Mouse (Mus musculus): ENCODE data around the gene Ivd.

The Ivd gene

GRCm38 (mm10) chr2:118907781-118908180 is 46.0 kb downstream of the Ivd start:
- no peak for DNase-seq (ENCODE audit: low read depth, low spot score)

DNA sequence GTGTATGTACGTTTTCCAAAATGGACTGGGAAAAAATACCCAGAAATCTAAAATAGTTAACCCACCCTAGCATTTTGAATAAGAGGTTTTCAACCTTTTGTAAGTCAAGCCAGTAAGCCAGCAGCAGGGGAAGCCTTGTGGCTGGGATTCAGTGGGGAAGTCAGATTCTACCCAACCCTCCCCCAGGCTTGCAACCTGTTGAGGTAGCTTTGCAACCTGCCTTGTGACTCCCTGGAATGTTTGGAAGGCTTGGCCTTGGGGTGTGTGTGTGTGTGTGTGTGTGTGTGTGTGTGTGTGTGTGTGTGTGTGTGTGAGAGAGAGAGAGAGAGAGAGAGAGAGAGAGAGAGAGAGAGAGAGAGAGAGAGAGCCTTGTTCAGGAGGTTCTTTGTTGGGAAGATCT is 47.4 kb downstream of the Ivd start:
- DNase-seq (ENCODE audit: low read depth, low spot score), result no peak

- no peak for DNase-seq (ENCODE audit: low read depth, low spot score)
Observed at GRCm38 (mm10) chr2:118910605-118911278, 49.0 kb downstream of the Ivd start.

DNA sequence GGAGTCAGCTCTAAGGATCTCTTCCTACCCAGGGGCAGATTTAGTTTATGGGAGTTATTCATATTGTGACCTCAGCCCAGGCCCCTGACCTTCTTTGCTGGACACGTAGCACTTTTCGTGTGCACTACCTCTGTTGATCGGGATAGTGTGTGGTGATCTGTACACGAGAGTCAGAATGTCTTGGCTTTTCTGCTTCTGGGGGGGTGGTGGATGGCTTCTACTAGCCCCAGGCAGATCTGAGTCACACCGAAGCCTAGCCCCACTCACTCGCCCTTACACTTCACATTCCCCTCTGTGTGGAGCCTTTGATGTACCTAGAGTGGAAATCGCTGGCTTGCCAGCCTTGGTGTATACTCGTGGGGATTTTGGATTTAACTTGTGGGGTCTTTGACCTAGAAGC is 51.0 kb downstream of the Ivd start:
- DNase-seq (ENCODE audit: low read depth, low spot score), result no peak

DNA sequence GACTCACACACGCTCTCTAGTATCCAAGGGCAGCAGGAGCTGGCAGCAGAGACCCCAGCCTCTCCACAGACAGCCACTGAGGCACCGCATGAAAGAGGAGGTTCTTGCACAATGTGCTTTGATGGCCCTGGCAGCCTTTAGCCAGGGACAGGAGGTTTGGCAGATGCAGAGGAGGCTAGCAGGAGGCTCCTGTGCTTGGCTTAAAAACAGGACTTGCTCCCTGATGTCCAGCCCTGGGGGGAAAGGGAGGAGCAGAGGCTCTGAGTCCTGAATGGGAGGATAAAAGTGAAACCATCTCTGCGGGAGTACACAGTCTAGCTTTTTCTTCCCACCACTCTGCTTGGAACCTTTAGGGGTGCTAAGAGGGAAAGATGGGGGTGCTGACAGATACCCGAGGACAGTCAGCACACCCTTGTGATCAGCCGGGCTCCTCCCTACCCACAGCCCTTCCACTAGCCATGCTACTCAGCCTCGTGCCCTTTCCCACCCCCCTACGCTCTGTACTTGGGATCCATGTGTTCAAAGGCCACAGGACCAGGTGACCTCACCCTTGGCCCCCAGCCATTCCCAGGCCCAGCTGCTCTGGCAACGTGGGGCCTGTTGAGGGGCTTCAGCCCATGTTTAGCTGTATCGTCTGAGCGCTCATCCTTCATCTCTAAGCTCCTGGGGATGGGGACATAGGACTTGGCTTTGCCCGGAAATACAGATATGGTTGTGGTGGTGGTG is 52.0 kb downstream of the Ivd start:
- no peak for DNase-seq (ENCODE audit: low read depth, low spot score)

- no peak for DNase-seq (ENCODE audit: low read depth, low spot score)
Observed at GRCm38 (mm10) chr2:118914685-118915084, 52.9 kb downstream of the Ivd start.

DNA sequence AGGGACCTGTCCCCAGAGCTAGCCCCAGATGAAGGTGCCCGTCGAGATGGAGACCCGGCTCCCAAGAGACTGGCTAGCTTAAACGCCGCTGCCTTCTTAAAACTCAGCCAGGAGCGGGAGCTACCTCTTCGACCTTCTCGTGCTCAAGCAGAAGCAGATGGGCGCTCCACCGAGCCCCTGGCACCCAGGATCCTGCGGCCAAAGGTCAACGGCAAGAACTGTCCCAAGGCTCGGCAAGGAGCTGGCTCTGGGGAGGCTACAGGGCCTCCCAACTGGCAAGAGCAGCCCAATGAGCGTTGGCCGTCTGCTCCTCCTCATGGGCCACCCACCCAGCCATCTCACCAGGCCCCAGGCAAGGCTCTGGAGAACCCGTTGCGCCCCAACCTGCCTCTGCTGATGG is 54.7 kb downstream of the Ivd start:
- no peak for DNase-seq (ENCODE audit: low read depth, low spot score)

DNA sequence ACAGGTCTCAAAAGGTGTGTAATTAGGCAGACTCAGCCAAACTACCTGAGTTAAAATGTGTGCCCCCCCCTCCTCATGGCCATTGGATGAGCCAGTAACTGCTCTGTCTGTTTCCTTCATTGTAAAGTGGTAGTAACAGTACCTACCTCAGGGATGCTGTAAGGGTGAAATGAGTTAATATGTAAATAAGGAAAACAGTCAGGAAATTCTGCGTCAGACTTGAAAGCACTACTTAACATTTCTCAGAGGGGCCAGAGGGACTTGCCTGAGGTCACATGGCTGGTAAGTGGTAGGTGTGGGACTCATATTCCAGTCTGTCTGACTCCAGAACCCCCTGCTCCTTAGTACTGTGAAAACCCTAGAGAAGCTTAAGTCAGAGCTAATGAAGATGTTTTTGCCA is 56.8 kb downstream of the Ivd start:
- DNase-seq (ENCODE audit: low read depth, low spot score), result no peak

GRCm38 (mm10) chr2:118920428-118920827 is 58.7 kb downstream of the Ivd start:
- no peak for DNase-seq (ENCODE audit: low read depth, low spot score)

GRCm38 (mm10) chr2:118925952-118926351 is 64.2 kb downstream of the Ivd start:
- DNase-seq (ENCODE audit: low read depth, low spot score), result no peak

DNA sequence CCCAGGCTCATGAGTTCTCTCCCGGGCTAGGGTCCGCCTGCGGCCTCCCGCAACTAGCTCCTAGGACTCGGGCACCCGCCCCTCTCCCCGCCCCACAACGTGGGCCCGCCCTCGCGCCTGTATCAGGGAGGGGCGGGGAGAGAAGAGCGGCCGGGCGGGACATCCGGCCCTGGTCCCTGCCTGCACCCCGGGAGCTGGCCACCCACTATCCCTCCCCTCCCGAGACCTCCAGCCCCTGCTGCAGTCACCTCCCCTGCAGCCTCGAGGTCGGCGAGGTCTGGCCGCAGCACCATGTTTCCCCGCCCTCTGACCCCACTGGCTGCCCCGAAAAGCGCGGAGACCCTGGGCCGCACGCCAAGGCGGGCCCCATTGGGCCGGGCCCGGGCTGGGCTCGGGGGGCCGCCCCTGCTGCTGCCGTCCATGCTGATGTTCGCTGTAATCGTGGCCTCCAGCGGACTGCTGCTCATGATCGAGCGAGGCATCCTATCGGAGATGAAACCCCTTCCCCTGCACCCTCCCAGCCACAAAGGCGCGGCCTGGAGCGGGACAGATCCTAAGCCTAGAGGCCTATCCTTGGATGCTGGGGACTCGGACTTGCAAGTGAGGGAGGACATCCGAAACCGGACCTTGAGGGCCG is 64.7 kb downstream of the Ivd start, which contains the start of gene Chst14:
Gene Chst14 (plus strand): TSS at position 136 of the 637 bp plus-strand sequence.
- peak; percentile 73 for DNase-seq (ENCODE audit: low read depth, low spot score)

DNA sequence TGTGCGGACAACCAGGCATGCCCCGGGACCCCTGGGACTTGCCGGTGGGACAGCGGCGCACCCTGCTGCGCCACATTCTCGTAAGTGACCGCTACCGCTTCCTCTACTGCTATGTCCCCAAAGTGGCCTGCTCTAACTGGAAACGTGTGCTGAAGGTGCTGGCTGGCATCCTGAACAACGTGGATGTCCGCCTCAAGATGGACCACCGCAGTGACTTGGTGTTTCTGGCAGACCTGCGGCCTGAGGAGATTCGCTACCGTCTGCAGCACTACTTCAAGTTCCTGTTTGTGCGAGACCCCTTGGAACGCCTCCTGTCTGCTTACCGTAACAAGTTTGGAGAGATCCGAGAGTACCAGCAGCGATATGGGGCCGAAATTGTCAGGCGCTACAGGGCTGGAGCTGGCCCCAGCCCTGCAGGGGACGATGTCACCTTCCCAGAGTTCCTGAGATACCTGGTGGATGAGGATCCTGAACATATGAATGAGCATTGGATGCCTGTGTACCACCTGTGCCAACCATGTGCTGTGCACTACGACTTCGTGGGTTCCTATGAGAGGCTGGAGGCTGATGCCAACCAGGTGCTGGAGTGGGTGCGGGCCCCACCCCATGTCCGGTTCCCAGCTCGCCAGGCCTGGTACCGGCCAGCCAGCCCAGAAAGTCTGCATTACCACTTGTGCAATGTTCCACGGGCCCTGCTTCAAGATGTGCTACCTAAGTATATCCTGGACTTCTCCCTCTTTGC is 65.4 kb downstream of the Ivd start:
- DNase-seq (ENCODE audit: low read depth, low spot score), result peak; percentile 17
